ENCODE assay signal across 9 mouse cellular contexts in genomic region chrX:136820250-136820649, GRCm38 (mm10). TPM values are rescaled to one million over a fixed set of nuclear protein-coding genes. Genes with fewer than 3 reads are reported as not detected.
DNase-seq lines count a peak whose midpoint lies in the region; ATAC-seq and TF ChIP-seq lines count a peak whose summit lies in the region.
"Had no signal": no experiment of that assay in that cellular context is flagged by ENCODE, and none has a peak within 500 bp of the region (broad histone marks: within the 10 kb centered on the region; RNA-seq: fewer than 3 reads in every experiment).

No protein-coding gene starts in this region.

- H3K27ac ChIP-seq in ES-Bruce4 (ENCODE audit: insufficient read depth, low read length), result no peak overlapping the region
- no peak overlapping the region for H3K27ac ChIP-seq in embryonic facial prominence, embryonic 15.5 days (replicated peaks)
- H3K27ac ChIP-seq: limb, embryonic 12.5 days had no signal

- H3K4me2 ChIP-seq in embryonic facial prominence, embryonic 15.5 days (replicated peaks), result no peak overlapping the region
- H3K4me2 ChIP-seq: limb, embryonic 12.5 days had no signal

- H3K9me3 ChIP-seq in ES-Bruce4 (replicated peaks; ENCODE audit: control insufficient read depth, insufficient read depth, low read length, poor library complexity, severe bottlenecking), result no peaks in the 10 kb centered on the region
- no peaks in the 10 kb centered on the region for H3K9me3 ChIP-seq in embryonic facial prominence, embryonic 15.5 days (replicated peaks)
- H3K9me3 ChIP-seq: limb, embryonic 12.5 days had no signal

- ATAC-seq in embryonic facial prominence, embryonic 15.5 days (ENCODE audit: insufficient number of reproducible peaks, low FRiP score, low TSS enrichment, low read depth), result peak; percentile 51; the same call in 1 of the 2 replicates

- no peak for TF ChIP-seq EP300 in ES-Bruce4 (IDR thresholded peaks at IDR 0.05; ENCODE audit: insufficient read depth, low read depth, low read length)

- WGBS in embryonic facial prominence, embryonic 15.5 days, result 16% methylated on average over 1 of the region's 1 CpGs

- no peak overlapping the region for H3K9ac ChIP-seq in ES-Bruce4 (ENCODE audit: low read depth, poor library complexity, severe bottlenecking)
- no peak overlapping the region for H3K9ac ChIP-seq in embryonic facial prominence, embryonic 15.5 days
- H3K9ac ChIP-seq: limb, embryonic 12.5 days had no signal

- H3K27me3 ChIP-seq in ES-Bruce4 (ENCODE audit: control insufficient read depth, insufficient read depth, low read length, poor library complexity, severe bottlenecking), result no peaks in the 10 kb centered on the region
- H3K27me3 ChIP-seq in embryonic facial prominence, embryonic 15.5 days, result 0 out of 2 replicates have a peak, but pooled peaks cover 9% of the 10 kb centered on the region

- H3K4me3 ChIP-seq in ES-Bruce4 (ENCODE audit: low read depth, low read length), result no peak overlapping the region
- no peak overlapping the region for H3K4me3 ChIP-seq in embryonic facial prominence, embryonic 15.5 days (replicated peaks)
- H3K4me3 ChIP-seq: limb, embryonic 12.5 days had no signal

- peak; percentile 59 for TF ChIP-seq CTCF in ES-Bruce4 (IDR thresholded peaks at IDR 0.05; ENCODE audit: low read depth, low read length)

- no peak for TF ChIP-seq POLR2A in ES-Bruce4 (IDR thresholded peaks at IDR 0.05; ENCODE audit: insufficient read depth, low read length)

- intact Hi-C loops in heart, postnatal 14 days (cut with DNase I), result loop anchor here (1.0 to 5.0 kb wide), 2 partner anchors 59 to 78 kb away; partner anchors contain the start of gene Morf4l2

- peak; percentile 11 to 12 for DNase-seq in adrenal gland, postnatal 4 days (ENCODE audit: low spot score in 2 of 2)
- peak; percentile 63 to 77 for DNase-seq in heart, postnatal 14 days
- peak; percentile 71 for DNase-seq in layer of hippocampus, adult 9-10 months (ENCODE audit: low spot score)
- peak; percentile 71 for DNase-seq in lung, postnatal 14 days
- DNase-seq in retina, embryonic 14.5 days (ENCODE audit: low spot score), result peak; percentile 83
- peak; percentile 74 for DNase-seq in thymus, postnatal 4 days

- no peaks in the 10 kb centered on the region for H3K4me1 ChIP-seq in ES-Bruce4 (ENCODE audit: control insufficient read depth, insufficient read depth, low read length)
- no peaks in the 10 kb centered on the region for H3K4me1 ChIP-seq in embryonic facial prominence, embryonic 15.5 days
- H3K4me1 ChIP-seq: limb, embryonic 12.5 days had no signal

- H3K36me3 ChIP-seq in ES-Bruce4 (ENCODE audit: control insufficient read depth, insufficient read depth, low read length, poor library complexity, severe bottlenecking), result no peaks in the 10 kb centered on the region
- H3K36me3 ChIP-seq in embryonic facial prominence, embryonic 15.5 days, result no peaks in the 10 kb centered on the region
- H3K36me3 ChIP-seq: limb, embryonic 12.5 days had no signal

RNA-seq across cellular contexts. Expression of gene Plp1, which starts 2.2 kb away (rescaled TPM):
- polyA plus RNA-seq in ES-Bruce4 (2011; ENCODE audit: insufficient read depth, insufficient read length, low read depth, missing spikeins), result 4.0 and 7.5 TPM in 2 replicates
- 10 to 100 TPM; 20.0 to 20.7 TPM for total RNA-seq in adrenal gland, postnatal 4 days (2021)
- 10.1 and 11.9 TPM in 2 replicates for polyA plus RNA-seq in embryonic facial prominence, embryonic 15.5 days (2015; fragmentation: Nextera tagmentation; extraction: Ambion mirVana)
- total RNA-seq in heart, postnatal 14 days (2021), result 1 to 10 TPM; 3.4 to 4.4 TPM

RNA-seq across cellular contexts. Expression of gene Glra4, which starts 40.3 kb away (rescaled TPM):
- not detected in 2 replicates for polyA plus RNA-seq in ES-Bruce4 (2011; ENCODE audit: insufficient read depth, insufficient read length, low read depth, missing spikeins)
- total RNA-seq in adrenal gland, postnatal 4 days (2021), result not detected
- polyA plus RNA-seq in embryonic facial prominence, embryonic 15.5 days (2015; fragmentation: Nextera tagmentation; extraction: Ambion mirVana), result 0.08 and 0.11 TPM in 2 replicates
- total RNA-seq in heart, postnatal 14 days (2021), result not detected
- polyA plus RNA-seq: limb, embryonic 12.5 days had no signal

RNA-seq across cellular contexts. Expression of gene Rab9b, which starts 48.3 kb away (rescaled TPM):
- polyA plus RNA-seq in ES-Bruce4 (2011; ENCODE audit: insufficient read depth, insufficient read length, low read depth, missing spikeins), result not detected in 2 replicates
- under 1 TPM; 0.84 to 0.90 TPM for total RNA-seq in adrenal gland, postnatal 4 days (2021)
- 0.47 and 0.69 TPM in 2 replicates for polyA plus RNA-seq in embryonic facial prominence, embryonic 15.5 days (2015; fragmentation: Nextera tagmentation; extraction: Ambion mirVana)
- total RNA-seq in heart, postnatal 14 days (2021), result under 1 TPM in 1 of 2 experiments, not detected in 1; 0.15 TPM

Comparison
In these comparisons a context has a peak if more than half of its experiments do, and no peak if none do; other contexts are left out.
1. DNase-seq: peak in every context shown above with its lines; median percentile 83 in retina, embryonic 14.5 days; 74 in thymus, postnatal 4 days; 71 in layer of hippocampus, adult 9-10 months; 71 in lung, postnatal 14 days; 70 in heart, postnatal 14 days; 12 in adrenal gland, postnatal 4 days.